Mouse (Mus musculus): ENCODE data around the gene Fut7.

GRCm38 (mm10) chr2:25431308-25431855 is 8.3 kb downstream of the Fut7 start:
- no peak for TF ChIP-seq EP300 (IDR thresholded peaks at IDR 0.05; ENCODE audit: low read depth in 1 of 2, low read length in 2 of 2)
- no peak for TF ChIP-seq E2F4 (IDR thresholded peaks at IDR 0.05; ENCODE audit: borderline replicate concordance, low read depth, low read length)
